Mouse (Mus musculus) retina, embryonic 14.5 days (tissue): Measurements from ENCODE around the gene Ffar1.
A peak's percentile ranks its signal among the peaks of the same experiment; 100 is the strongest.

Experiments
- DNase-seq: peaks from one replicate; pipeline ENCODE4 v3.0.0-alpha.2; 2015; ENCODE audit warnings: low spot score

Ffar1 gene

GRCm38 (mm10) chr7:30861464-30861863 is at the start of gene Ffar1:
Gene Ffar1 (minus strand): TSS chr7:30861564.
- DNase-seq, result no peak

- no peak for DNase-seq
Measured at GRCm38 (mm10) chr7:30909773-30910172, 48.4 kb upstream of the Ffar1 start.

- DNase-seq, result no peak
Measured at GRCm38 (mm10) chr7:30908992-30909431, 47.6 kb upstream of the Ffar1 start.

GRCm38 (mm10) chr7:30908277-30908991 is 47.1 kb upstream of the Ffar1 start:
- peak; percentile 57 for DNase-seq

GRCm38 (mm10) chr7:30904042-30904441 is 42.7 kb upstream of the Ffar1 start:
- DNase-seq, result no peak

- no peak for DNase-seq
Measured at GRCm38 (mm10) chr7:30895217-30895616, 33.9 kb upstream of the Ffar1 start.

GRCm38 (mm10) chr7:30892515-30892914 is 31.2 kb upstream of the Ffar1 start:
- DNase-seq, result no peak

- DNase-seq, result no peak
Measured at GRCm38 (mm10) chr7:30891746-30892145, 30.4 kb upstream of the Ffar1 start.

- DNase-seq, result no peak
Measured at GRCm38 (mm10) chr7:30890681-30891080, 29.3 kb upstream of the Ffar1 start.

GRCm38 (mm10) chr7:30888786-30889185 is 27.4 kb upstream of the Ffar1 start:
- no peak for DNase-seq

- no peak for DNase-seq
Measured at GRCm38 (mm10) chr7:30887568-30888188, 26.3 kb upstream of the Ffar1 start.

- no peak for DNase-seq
Measured at GRCm38 (mm10) chr7:30886852-30887251, 25.5 kb upstream of the Ffar1 start.

- no peak for DNase-seq
Measured at GRCm38 (mm10) chr7:30884047-30884446, 22.7 kb upstream of the Ffar1 start.

- DNase-seq, result no peak
Measured at GRCm38 (mm10) chr7:30881367-30881766, 20.0 kb upstream of the Ffar1 start.

GRCm38 (mm10) chr7:30880176-30880575 is 18.8 kb upstream of the Ffar1 start, which contains the start of gene Cd22:
Gene Cd22 (minus strand): TSS chr7:30880342.
- DNase-seq, result no peak

- no peak for DNase-seq
Measured at GRCm38 (mm10) chr7:30878950-30879349, 17.6 kb upstream of the Ffar1 start.

- peak; percentile 83 for DNase-seq
Measured at GRCm38 (mm10) chr7:30873083-30873482, 11.7 kb upstream of the Ffar1 start.

GRCm38 (mm10) chr7:30863386-30863785 is 2.0 kb upstream of the Ffar1 start:
- no peak for DNase-seq

- peak; percentile 77 for DNase-seq
Measured at GRCm38 (mm10) chr7:30859635-30860402, 1.5 kb downstream of the Ffar1 start.

GRCm38 (mm10) chr7:30859290-30859634 is 2.1 kb downstream of the Ffar1 start:
- peak; percentile 79 for DNase-seq

- DNase-seq, result no peak
Measured at GRCm38 (mm10) chr7:30857746-30858145, 3.6 kb downstream of the Ffar1 start.

- DNase-seq, result no peak
Measured at GRCm38 (mm10) chr7:30856078-30856477, 5.3 kb downstream of the Ffar1 start, which contains the start of gene Ffar3. Gene Ffar3 (minus strand): TSS chr7:30856178.

- DNase-seq, result no peak
Measured at GRCm38 (mm10) chr7:30851421-30851820, 9.9 kb downstream of the Ffar1 start.
